Mouse (Mus musculus): ENCODE measurements around the gene Rps18. TPM values are rescaled to one million over a fixed set of nuclear protein-coding genes. Genes with fewer than 3 reads are reported as not detected.
A peak's percentile ranks its signal among the peaks of the same experiment; 100 is the strongest.

Rps18 gene
- polyA plus RNA-seq, 1 experiment from 2014 or later, result 950 TPM

DNA sequence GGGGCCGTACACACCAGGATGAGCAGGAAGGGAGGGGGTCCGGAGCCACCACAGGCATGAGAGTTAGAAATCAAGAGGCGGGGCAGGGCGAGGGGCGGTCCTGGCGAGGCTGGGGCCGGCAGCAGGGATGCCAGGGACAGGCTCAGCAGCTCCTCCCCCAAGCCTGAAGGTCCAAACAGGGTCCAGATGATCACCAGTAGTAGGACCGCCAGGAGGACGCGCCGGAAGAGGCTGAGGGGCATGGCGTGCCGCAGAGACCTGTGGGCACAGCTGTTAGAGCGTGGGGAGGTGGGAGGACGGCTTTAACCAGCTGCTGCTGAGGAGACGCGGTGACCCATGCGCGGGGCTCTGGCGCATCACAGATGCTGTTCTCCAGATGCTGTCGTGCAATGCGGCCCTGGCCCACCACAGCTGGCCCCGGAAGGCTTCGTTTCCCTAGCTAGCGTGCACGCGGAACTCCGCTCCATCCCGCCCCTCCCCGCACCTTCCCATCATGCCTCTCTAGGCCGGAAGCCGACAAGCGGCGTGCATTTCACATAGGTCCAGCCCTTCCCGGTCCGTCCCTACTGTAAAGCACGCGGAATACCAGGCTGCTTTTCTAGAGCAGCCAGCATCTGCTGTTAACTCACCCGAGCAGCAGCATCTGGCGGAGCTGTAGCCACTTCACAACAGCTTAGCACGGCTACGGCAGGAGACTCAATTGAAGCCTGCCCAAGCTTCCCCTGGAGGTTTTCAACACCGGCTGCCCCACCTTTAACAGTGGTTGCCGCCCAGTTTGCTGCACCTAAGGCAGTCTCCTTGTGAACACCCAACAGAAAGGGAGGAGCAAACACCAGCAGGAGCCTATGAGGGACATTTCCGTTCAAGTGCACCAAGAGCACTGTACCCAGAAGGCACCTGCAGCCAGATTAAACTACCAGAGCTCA is 4.5 kb downstream of the Rps18 start, which contains the start of gene B3galt4:
B3galt4 (minus strand) TSS at position 468 of the 926 bp plus-strand sequence.
- Histone ChIP-seq H3K9ac (peak within 1 kb of the TSS; percentile 83), H3K4me3 (peak within 1 kb of the TSS; percentile 57), H3K36me3 (peaks cover 64% of the 10 kb centered on the region), H3K4me2 (peak within 1 kb of the TSS; percentile 93), H3K4me1 (replicated peaks) (peaks cover 64% of the 10 kb centered on the region), H3K27me3 (no peaks in the 10 kb centered on the region), H3K9me3 (no peaks in the 10 kb centered on the region), H3K27ac (peak within 1 kb of the TSS; percentile 94)
- peak; percentile 75 for ATAC-seq (ENCODE audit: low FRiP score)
- WGBS, result 1% methylated on average over 45 of the region's 45 CpGs

DNA sequence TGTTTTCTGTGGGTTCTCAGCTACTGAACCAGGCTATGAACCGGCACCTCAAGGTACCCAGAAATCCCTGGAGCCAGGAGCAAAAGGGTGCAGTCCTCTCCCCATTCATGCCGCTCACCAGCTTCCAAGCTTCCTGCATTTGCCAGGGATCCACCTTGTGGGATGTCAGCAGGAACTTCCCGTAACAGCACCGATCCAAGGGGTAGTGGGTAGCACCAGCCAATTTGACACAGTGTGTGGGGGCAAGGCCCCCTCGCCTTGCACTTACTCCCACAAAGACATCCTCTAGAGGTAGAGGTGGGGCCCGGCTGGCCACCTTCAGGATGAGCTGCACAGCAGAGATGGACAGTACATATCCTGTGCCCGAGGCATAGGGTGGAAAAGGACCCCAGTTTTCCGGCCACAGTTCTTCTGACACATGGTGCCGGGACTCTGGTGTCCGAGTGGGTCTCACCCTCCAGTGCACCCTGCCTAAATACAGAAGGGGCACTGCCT is 5.6 kb downstream of the Rps18 start:
- ATAC-seq (ENCODE audit: low FRiP score), result 0 out of 2 replicates have a peak, but pooled peaks have one; percentile 2
- Histone ChIP-seq H3K9me3 (no peaks in the 10 kb centered on the region), H3K27ac (peak overlapping the region; percentile 94), H3K27me3 (no peaks in the 10 kb centered on the region), H3K4me3 (peak overlapping the region; percentile 57), H3K4me2 (peak overlapping the region; percentile 93), H3K36me3 (peaks cover 73% of the 10 kb centered on the region), H3K9ac (peak overlapping the region; percentile 83), H3K4me1 (replicated peaks) (peaks cover 64% of the 10 kb centered on the region)
- WGBS, result 74% methylated on average over 10 of the region's 10 CpGs

- 91% methylated on average over 19 of the region's 19 CpGs for WGBS
- peak overlapping the region; percentile 93 for H3K4me2 ChIP-seq
- peak overlapping the region; percentile 83; the same call in 1 of the 2 replicates for H3K9ac ChIP-seq
- no peak for ATAC-seq (ENCODE audit: low FRiP score)
- H3K9me3 ChIP-seq, result no peaks in the 10 kb centered on the region
- peaks cover 83% of the 10 kb centered on the region for H3K36me3 ChIP-seq
- peaks cover 55% of the 10 kb centered on the region for H3K4me1 ChIP-seq (replicated peaks)
- H3K4me3 ChIP-seq, result no peak overlapping the region
- H3K27ac ChIP-seq, result no peak overlapping the region
- no peaks in the 10 kb centered on the region for H3K27me3 ChIP-seq
These were observed 6.8 kb downstream of the Rps18 start for GRCm38 (mm10) chr17:33948905-33949537.

DNA sequence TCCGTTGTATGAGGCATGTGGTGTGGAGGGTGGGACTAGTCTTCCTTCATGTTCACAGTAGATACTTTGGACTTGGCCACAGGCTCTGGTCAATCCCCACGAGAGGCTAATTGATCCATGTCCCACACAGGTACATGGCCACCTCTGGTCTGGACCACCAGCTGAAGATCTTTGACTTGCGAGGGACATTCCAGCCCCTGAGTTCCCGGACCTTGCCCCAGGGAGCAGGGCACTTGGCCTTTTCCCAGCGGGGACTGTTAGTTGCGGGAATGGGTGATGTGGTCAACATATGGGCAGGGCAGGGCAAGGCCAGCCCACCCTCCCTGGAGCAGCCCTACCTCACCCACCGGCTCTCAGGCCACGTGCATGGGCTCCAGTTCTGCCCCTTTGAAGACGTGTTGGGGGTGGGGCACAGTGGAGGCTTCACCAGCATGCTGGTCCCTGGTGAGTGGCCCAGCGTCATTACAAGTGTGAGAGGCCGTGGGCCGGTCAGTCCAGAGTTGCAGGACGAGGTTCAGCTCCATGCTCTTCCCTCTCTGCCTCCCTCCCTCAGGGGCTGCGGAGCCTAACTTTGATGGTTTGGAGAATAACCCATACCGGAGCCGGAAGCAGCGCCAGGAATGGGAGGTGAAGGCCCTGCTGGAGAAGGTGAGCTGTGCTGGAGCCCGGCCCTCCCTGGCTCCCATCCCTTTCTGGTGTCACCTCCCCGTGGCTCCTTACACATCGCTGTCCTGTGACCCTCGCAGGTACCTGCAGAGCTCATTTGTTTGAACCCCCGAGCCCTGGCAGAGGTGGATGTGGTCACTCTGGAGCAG is 7.5 kb downstream of the Rps18 start:
- no peak overlapping the region for H3K27ac ChIP-seq
- H3K9ac ChIP-seq, result no peak overlapping the region
- no peaks in the 10 kb centered on the region for H3K27me3 ChIP-seq
- no peaks in the 10 kb centered on the region for H3K9me3 ChIP-seq
- H3K4me2 ChIP-seq, result no peak overlapping the region
- no peak for ATAC-seq (ENCODE audit: low FRiP score)
- H3K36me3 ChIP-seq, result peaks cover 83% of the 10 kb centered on the region
- WGBS, result 92% methylated on average over 22 of the region's 22 CpGs
- H3K4me1 ChIP-seq (replicated peaks), result peaks cover 48% of the 10 kb centered on the region
- H3K4me3 ChIP-seq, result no peak overlapping the region

- peaks cover 82% of the 10 kb centered on the region for H3K36me3 ChIP-seq
- no peak overlapping the region for H3K4me3 ChIP-seq
- no peaks in the 10 kb centered on the region for H3K27me3 ChIP-seq
- H3K9ac ChIP-seq, result peak overlapping the region; percentile 29; the same call in 1 of the 2 replicates
- no peaks in the 10 kb centered on the region for H3K9me3 ChIP-seq
- no peak for ATAC-seq (ENCODE audit: low FRiP score)
- peaks cover 41% of the 10 kb centered on the region for H3K4me1 ChIP-seq (replicated peaks)
- H3K27ac ChIP-seq, result no peak overlapping the region
- WGBS, result 96% methylated on average over 10 of the region's 10 CpGs
- no peak overlapping the region for H3K4me2 ChIP-seq
These were observed 8.2 kb downstream of the Rps18 start for GRCm38 (mm10) chr17:33947430-33948089.

- Histone ChIP-seq H3K9ac (no peak overlapping the region), H3K4me1 (replicated peaks) (peaks cover 25% of the 10 kb centered on the region), H3K4me3 (no peak overlapping the region), H3K36me3 (peaks cover 60% of the 10 kb centered on the region), H3K27me3 (no peaks in the 10 kb centered on the region), H3K9me3 (no peaks in the 10 kb centered on the region), H3K4me2 (no peak overlapping the region), H3K27ac (no peak overlapping the region)
- 97% methylated on average over 15 of the region's 15 CpGs for WGBS
- ATAC-seq (ENCODE audit: low FRiP score), result no peak
These were observed 12.3 kb downstream of the Rps18 start for GRCm38 (mm10) chr17:33943454-33943853.

- Histone ChIP-seq H3K4me1 (replicated peaks) (peaks cover 25% of the 10 kb centered on the region), H3K27ac (no peak overlapping the region), H3K36me3 (peaks cover 57% of the 10 kb centered on the region), H3K27me3 (no peaks in the 10 kb centered on the region), H3K4me3 (peak overlapping the region; percentile 88), H3K9me3 (no peaks in the 10 kb centered on the region), H3K4me2 (peak overlapping the region; percentile 94), H3K9ac (peak overlapping the region; percentile 85)
- ATAC-seq (ENCODE audit: low FRiP score), result no peak
- 57% methylated on average over 19 of the region's 19 CpGs for WGBS
These were observed 14.4 kb downstream of the Rps18 start for GRCm38 (mm10) chr17:33941381-33941780.

GRCm38 (mm10) chr17:33940981-33941380 is 14.8 kb downstream of the Rps18 start:
- H3K36me3 ChIP-seq, result peaks cover 58% of the 10 kb centered on the region
- H3K4me1 ChIP-seq (replicated peaks), result peaks cover 25% of the 10 kb centered on the region
- ATAC-seq (ENCODE audit: low FRiP score), result no peak
- H3K4me2 ChIP-seq, result peak overlapping the region; percentile 94
- 3% methylated on average over 26 of the region's 26 CpGs for WGBS
- no peaks in the 10 kb centered on the region for H3K27me3 ChIP-seq
- H3K4me3 ChIP-seq, result peak overlapping the region; percentile 88
- H3K9ac ChIP-seq, result peak overlapping the region; percentile 85
- H3K9me3 ChIP-seq, result no peaks in the 10 kb centered on the region
- no peak overlapping the region for H3K27ac ChIP-seq

GRCm38 (mm10) chr17:33940206-33940805 is 15.5 kb downstream of the Rps18 start, which contains the start of the genes Pfdn6 and Wdr46:
Gene Pfdn6, minus strand, starts transcription at chr17:33940343.
Gene Wdr46, plus strand, starts transcription at chr17:33940660.
- no peaks in the 10 kb centered on the region for H3K9me3 ChIP-seq
- under 1% methylated on average over 36 of the region's 36 CpGs for WGBS
- ATAC-seq (ENCODE audit: low FRiP score), result peak; percentile 90
- no peaks in the 10 kb centered on the region for H3K27me3 ChIP-seq
- H3K4me1 ChIP-seq (replicated peaks), result peaks cover 25% of the 10 kb centered on the region
- H3K4me3 ChIP-seq, result peak within 1 kb of the TSS; percentile 88
- H3K27ac ChIP-seq, result no peak within 1 kb of the TSS
- H3K36me3 ChIP-seq, result peaks cover 58% of the 10 kb centered on the region
- peak within 1 kb of the TSS; percentile 94 for H3K4me2 ChIP-seq
- H3K9ac ChIP-seq, result peak within 1 kb of the TSS; percentile 85

DNA sequence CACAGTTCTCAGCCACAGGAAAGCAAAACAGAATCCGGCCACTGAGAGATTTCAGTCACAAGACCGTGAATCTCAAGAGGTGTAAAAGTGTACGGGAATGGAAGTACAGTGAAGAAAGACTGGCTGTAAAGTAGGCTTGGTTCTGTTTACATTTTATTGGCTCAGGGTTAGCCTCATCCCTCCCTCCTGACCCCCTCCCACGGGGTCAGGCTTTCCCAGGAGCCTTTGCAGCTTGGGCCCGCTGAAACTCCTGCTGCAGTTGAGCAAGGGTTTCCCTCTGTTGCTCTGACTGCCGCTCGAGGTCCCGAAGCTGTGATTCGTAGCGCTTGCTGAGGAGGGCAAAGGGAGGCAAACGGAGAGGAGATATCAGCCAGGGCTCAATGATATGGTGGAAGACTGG is 17.0 kb downstream of the Rps18 start:
- peaks cover 25% of the 10 kb centered on the region for H3K4me1 ChIP-seq (replicated peaks)
- H3K9me3 ChIP-seq, result no peaks in the 10 kb centered on the region
- H3K36me3 ChIP-seq, result peaks cover 57% of the 10 kb centered on the region
- H3K4me3 ChIP-seq, result peak overlapping the region; percentile 88
- no peak overlapping the region for H3K27ac ChIP-seq
- WGBS, result 81% methylated on average over 11 of the region's 11 CpGs
- ATAC-seq (ENCODE audit: low FRiP score), result no peak
- no peak overlapping the region for H3K9ac ChIP-seq
- peak overlapping the region; percentile 86 for H3K4me2 ChIP-seq
- H3K27me3 ChIP-seq, result no peaks in the 10 kb centered on the region

- no peak overlapping the region for H3K4me3 ChIP-seq
- no peak overlapping the region for H3K27ac ChIP-seq
- H3K9ac ChIP-seq, result no peak overlapping the region
- peaks cover 24% of the 10 kb centered on the region for H3K4me1 ChIP-seq (replicated peaks)
- ATAC-seq (ENCODE audit: low FRiP score), result no peak
- H3K9me3 ChIP-seq, result no peaks in the 10 kb centered on the region
- peaks cover 62% of the 10 kb centered on the region for H3K36me3 ChIP-seq
- no peaks in the 10 kb centered on the region for H3K27me3 ChIP-seq
- 82% methylated on average over 15 of the region's 15 CpGs for WGBS
- H3K4me2 ChIP-seq, result no peak overlapping the region
These were observed 18.8 kb downstream of the Rps18 start for GRCm38 (mm10) chr17:33936993-33937392.

Data from hindbrain, embryonic 13.5 days (tissue).